Mouse (Mus musculus): Measurements from ENCODE around the gene Pla2g4a.
A peak's percentile ranks its signal among the peaks of the same experiment; 100 is the strongest.

The Pla2g4a gene

DNA sequence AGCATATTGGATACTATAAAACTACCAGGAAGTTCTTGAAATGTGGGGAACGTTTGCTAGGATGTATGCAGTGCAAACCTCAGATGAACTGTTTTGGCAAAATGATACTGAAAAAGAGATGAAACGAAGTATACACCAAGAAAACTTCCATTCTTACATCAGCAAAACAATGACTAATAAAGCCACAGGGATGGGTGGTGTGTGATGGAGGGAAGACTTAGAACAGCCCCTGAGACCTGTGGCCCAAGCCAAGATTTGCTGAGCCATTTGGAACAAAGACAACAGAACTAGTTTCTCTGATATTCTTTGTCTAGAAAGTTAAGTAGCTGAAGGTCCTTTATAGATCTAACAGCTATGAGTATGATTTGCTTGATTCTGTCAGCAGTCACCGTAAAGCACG is 105.5 kb downstream of the Pla2g4a start:
- DNase-seq (ENCODE audit: low read depth, low spot score), result no peak

DNA sequence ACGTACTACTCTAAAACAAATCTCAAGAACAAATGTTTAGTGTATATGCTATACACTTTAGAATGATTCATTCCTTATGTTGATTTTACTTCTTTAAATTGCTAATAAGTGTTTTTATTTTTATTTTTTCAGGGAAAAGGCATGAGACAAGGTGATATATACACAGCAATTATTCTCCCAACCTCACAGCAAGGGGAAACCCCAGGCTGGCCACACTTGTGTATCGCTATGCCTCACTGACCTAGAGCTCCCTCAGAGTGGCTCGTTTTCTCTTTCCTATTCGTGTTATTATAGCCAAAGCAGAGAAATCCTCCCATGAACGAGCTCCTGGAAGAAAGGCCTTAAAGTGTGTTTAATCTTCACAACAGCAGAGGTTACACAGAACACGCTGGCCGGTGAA is 106.2 kb downstream of the Pla2g4a start:
- DNase-seq (ENCODE audit: low read depth, low spot score), result no peak

GRCm38 (mm10) chr1:149846655-149847054 is 114.4 kb downstream of the Pla2g4a start:
- no peak for DNase-seq (ENCODE audit: low read depth, low spot score)

DNA sequence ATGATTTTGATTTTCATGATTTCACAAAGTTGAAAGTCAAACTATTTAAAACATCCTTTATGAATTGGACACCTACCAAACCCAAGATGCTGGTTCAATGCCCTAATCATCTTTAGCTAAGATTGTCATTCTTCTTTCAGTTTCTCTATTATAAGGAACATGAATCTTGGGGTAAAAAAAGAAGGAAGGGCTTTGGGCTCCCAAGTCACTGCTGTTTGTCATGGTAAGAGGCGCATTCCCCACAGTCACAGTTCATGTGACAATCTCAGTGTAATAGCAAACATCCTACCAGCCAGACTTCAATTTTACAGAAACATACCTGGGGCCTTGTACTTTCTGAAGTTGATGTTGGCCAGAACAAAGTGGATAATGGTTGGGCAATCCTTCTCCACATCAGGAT is 119.2 kb downstream of the Pla2g4a start:
- DNase-seq (ENCODE audit: low read depth, low spot score), result no peak

GRCm38 (mm10) chr1:149840961-149841416 is 120.1 kb downstream of the Pla2g4a start:
- DNase-seq (ENCODE audit: low read depth, low spot score), result no peak

DNA sequence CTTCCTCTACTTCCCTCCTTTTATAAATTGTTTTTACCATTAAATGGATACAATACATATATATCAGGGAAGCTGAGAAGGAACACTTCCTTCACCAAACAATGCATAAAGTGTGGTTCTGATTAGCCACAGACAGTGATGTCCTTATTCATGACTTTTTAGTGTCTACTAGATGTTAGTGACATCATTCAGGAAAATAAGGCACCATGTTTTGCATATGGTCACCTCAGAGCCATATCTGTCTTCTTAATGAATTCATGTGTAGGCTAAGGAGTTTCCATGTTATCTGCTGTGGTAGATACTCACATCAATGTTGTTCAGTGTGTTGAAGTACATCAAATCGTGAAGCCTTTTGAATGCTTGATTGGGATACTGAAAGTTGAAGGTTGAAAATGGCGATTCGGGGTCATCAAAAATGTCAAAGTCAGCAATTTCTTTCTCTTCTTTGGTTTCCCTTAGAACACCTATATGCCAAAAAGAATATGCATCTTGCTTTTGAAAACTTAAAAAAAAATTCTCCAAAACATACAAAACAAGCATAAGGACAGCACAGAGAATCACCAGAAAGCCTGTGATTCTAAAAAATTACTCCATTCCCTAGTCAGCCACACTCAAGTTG is 120.7 kb downstream of the Pla2g4a start:
- no peak for DNase-seq (ENCODE audit: low read depth, low spot score)

DNA sequence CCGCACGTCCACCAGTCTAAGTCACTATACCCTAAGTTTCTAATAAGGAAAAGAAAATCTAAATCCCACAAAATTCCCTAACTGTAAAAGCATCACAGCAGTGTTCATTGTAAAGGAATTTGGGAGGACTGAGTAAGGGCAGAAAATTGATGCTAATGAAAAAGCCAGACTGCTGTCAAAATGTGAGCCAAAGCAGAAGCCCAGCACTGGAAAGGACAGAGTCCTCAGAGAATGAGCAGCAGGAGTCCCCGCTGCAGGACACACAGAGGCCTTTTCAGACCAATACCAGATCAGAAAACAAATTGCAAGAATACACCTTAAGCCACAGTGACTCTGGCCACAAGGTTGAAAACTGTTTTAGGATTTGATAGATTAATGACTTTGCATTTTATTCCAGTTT is 124.6 kb downstream of the Pla2g4a start:
- no peak for DNase-seq (ENCODE audit: low read depth, low spot score)

DNA sequence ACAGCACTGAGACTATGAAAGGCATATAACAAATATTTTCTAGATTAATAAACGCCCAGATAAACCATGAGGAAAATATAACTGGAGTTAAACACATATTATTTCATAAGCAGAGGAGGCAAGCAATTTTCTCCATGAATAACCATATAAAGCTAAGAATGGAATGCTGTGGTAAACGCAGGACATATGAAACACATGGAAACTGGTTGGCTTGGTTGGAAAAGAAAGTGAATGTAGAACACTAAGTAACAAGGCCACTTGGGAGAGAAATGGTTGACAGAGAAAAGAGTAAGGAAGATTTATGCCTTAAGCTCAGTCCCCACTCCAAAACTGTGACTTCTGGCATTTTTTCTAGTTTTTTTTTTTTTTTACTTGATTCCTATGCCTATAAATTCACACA is 127.2 kb downstream of the Pla2g4a start:
- no peak for DNase-seq (ENCODE audit: low read depth, low spot score)

GRCm38 (mm10) chr1:149832952-149833351 is 128.1 kb downstream of the Pla2g4a start:
- DNase-seq (ENCODE audit: low read depth, low spot score), result peak; percentile 43

GRCm38 (mm10) chr1:149832514-149832913 is 128.6 kb downstream of the Pla2g4a start:
- no peak for DNase-seq (ENCODE audit: low read depth, low spot score)

DNA sequence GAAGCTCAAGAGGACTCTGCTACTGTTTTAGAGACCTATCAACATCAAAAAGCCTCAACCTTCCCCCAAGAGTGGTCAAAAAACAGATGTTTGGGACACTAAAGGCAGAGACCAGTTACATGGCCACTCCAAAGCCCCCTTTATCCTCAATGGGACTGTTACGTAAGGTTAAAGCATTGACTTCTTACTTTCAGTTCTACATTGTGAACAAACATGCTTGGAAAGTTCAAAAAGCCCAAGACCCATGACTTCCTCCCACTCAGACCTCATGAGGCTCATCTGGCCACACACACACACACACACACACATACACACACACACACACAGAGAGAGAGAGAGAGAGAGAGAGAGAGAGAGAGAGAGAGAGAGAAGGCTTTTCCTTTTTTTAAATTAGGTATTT is 130.0 kb downstream of the Pla2g4a start:
- DNase-seq (ENCODE audit: low read depth, low spot score), result no peak

DNA sequence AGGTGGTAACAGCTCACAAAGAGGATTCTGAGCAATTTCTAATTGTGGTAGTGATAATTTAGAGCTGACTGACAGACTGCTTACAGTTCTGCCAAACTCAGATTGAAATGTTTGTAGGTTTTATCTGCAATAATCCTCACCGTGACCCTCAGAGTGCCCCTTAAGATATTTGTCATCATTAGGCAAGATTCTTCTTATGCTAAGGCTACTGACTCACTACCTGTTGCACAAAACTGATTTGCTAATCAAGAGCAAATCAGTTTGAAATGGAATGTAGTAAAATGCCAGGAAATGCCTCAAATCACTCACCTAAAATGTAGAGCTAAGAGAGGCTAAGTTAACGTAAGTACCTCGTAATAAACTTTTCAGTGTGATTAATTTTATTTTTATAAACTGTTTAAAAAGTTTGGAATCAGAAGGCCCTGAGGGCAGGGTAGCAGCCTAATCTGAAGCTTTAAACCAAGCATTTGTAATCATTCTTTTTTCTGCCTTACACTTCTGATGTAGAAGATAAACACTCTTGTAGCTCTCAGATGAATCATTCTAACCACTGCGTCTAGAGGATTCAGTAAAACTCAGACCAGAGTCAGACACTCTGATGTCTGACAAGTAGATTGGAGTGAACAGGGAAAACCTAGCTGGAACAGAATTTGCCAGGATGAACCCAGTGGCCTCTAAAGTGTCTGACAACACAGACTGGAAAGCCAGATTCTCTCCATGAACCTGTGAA is 147.3 kb downstream of the Pla2g4a start:
- DNase-seq (ENCODE audit: low read depth, low spot score), result no peak

DNA sequence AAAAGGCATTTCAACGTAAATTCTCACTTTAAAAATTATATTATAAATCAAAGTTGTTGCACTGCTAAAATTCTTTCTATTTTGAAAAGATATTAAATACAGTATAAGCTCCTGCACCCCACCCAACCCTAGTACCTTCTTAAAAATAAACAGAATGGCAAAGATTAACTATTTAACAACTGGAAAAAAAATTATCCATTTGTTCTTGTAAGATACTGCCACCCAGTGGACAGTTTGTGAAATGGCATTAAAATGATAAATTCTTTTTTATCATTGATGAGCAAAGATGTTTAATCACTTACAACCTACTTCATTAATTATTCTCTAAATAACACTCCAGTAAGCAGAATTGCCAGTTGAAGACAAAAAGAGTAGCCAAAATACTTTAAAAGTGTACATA is 151.6 kb downstream of the Pla2g4a start:
- no peak for DNase-seq (ENCODE audit: low read depth, low spot score)
